Mouse (Mus musculus): ENCODE data around the gene Herc2.

Gene Herc2

DNA sequence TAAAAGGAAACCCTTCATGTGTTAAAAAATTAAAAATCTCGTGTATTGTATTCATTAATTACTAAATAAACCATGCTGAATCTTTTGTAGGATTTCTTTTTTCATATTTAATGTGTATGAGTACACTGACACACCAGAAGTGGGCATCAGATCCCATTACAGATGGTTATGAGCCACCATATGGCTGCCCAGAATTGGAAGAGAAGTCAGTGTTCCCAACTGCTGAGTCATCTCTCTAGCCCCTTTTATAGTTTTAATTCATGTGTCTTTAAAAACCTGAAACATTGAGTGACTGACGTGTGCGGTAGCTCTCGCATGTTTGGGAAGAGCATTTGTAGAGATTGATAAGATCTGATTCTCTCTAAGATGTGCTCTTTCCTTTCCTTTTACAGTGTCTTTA is 21.7 kb downstream of the Herc2 start:
- no peak for DNase-seq

DNA sequence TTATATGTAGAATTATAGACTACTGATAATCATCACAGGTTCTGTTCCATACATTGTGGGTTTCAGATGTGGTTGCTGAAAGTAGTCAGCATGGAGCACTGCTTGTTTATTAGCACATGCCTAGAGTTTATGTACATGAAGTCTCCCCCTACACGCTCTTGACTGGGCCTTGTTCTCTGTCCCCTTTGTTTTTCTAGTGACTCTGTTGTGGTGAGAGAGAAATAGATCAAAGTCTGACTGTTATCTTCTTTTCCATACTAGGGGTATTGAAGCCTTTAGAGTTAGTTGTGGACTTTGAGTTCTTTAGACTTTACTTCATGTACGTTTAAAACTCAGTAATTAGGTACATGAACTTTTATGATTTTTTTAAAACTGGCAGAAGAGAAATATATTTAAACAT is 33.0 kb downstream of the Herc2 start:
- DNase-seq: no peak

DNA sequence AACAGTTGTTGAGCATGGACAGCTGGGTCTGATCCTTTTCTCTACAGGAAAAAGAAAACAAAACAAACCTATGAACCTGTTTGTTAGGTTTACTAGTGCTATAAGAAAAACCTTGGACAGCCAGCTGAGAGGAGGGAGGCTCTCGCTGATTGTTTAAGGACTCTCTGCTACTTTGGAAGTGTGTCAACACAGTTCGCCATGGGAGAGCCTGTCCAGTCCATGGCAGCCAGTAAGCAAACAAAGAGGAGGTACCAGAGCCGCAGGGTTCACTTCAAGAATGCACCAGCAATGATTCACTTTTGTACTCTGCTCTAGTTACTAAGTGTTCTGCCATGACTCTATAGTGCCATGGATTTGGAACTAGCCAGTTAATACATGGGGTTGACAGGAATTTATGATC is 39.1 kb downstream of the Herc2 start:
- DNase-seq: no peak

DNA sequence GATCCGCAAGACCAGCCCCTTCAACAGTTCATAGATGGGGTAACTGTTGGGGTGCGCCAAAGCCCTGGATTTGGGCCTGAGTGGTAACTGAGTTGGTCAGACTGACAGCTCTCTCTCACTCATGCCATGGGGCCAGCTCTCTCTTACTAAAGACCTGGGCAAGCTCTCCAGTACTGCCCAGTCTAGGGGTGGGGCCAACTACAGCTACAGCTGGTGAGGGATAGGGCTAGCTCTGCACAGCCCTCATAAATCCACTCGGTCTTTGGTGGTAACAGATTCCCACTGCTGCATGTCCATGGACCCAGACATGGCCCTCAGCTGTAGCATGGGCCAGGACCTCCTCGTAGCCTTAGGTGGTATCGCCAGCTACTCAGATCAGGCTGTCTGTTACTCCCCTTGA is 41.4 kb downstream of the Herc2 start:
- DNase-seq: no peak

DNA sequence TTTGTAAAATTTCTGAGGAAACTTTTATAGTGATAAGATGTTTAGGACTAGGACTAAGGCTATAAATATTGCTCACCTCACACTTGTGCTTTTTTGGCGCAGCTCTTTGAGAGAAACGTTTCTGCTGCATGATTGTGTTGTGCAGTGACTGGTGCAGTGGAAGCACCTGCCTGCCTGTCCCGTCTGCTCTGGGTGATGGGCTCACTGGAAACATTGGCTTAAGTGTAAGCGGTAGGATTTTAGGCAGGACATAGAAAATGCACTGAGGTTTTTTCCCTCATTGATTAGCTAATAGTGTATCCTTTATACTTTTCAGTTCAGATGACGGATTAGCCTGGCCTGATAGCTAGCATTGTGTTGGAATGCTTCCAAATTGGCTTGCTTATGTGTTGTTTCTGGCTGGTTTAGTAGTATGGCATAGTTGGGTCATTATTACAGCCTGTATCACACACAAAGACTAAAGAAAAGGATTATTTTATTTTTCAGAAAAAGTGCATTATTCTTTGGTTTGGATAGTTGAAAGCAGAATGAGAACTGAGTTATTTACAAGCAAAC is 52.4 kb downstream of the Herc2 start:
- no peak for DNase-seq

DNA sequence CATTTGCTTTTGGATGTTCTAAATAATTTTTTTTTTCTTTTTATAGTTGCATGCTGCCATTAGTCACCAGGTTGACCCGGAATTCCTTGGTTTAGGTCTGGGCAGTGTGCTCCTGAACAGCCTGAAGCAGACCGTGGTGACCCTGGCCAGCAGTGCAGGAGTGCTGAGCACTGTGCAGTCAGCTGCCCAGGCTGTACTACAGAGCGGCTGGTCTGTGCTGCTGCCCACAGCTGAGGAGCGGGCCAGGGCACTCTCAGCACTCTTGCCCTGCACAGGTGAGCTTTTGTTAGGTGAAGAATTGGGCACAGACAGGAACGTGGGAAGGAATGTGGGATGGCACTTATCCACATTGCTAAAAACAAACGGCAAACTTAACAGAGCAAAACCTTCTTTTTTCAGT is 63.0 kb downstream of the Herc2 start:
- DNase-seq: no peak

DNA sequence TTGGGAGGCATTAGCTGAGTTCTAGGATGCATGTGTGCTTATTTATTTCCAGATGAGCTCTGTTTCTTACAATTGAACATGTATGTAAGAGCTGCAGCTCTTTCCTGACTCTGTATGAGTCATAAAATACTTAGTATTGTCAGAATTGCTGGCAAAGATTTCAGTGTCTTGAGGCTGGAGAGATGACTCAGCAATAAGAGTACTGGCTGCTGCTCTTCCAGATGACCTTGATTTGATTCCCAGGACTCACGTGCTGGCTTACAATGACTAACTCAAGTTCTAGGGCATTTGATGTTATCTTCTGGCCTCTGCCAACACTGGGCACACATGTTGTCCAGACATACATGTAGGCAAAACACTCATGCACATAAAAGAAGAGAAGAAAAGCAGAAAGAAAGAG is 64.2 kb downstream of the Herc2 start:
- no peak for DNase-seq

DNA sequence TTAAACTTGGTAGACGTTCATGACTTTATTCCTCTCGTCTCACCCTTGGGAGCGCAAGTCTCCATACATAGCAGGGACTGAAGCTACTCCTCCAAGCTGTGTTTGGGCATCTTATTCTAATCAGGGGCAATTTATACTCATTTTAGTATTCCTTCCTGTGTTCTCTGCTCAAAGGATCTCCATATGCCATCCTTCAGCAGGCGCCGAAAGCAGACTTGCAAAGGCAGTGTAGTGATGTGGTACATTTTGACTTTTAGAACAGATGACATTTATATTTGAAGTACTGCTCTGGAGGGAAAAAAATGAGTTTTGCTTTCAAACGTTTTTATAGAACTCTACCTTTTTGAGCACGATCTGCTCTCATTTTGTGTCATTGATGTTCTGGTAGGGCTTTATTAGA is 71.0 kb downstream of the Herc2 start:
- no peak for DNase-seq

DNA sequence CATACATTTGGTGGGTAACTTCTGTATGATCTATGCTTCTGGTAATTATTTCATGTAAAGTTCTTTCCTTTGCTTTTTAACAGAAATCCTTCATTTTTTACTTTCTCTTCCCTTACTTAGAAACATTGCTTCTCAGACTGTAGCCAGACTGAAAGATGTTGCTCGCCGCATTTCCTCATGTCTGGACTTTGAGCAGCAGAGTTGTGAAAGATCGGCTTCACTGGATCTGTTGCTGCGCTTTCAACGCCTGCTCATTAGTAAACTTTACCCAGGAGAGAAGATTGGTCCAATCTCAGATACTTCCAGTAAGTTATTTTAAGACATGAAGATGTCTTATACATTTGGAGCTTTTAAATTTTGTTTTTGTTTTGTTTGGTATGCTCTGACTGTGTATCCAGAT is 71.4 kb downstream of the Herc2 start:
- no peak for DNase-seq

DNA sequence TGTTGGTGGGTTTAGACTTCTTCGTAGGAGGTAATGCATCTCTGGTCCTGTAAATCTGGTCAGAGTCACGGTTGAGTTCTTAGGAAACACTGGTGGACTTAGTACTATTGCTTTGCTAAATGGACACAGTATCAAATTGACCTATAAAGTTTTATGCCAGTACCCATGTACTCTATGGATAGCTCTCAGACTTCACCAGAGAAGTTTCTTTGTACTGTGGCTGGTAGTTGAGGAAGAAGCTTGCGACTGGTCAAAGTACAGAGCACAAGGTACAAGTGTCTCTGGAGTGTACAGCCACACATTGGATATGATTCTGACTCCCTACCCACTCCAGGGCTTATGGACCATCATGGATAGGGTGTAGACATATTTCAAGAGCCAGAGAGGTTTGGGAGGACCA is 78.1 kb downstream of the Herc2 start:
- DNase-seq: no peak

DNA sequence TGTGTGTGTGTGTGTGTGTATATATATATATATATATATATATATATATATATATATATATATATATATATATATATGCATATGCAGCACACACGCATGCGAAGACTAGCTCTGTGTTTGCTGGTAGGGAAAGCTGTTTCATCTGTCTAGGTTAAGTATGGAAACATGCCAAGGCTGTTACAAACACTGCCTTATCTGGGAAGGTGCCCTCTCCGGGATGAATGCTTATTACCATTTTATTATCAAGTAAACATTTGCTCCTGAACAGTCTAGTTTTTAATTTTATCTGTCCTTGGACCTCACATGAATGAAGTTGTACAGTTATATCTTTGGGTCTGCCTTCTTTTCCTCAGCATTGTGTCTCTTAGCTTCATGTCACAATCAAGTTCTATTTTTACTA is 79.6 kb downstream of the Herc2 start:
- no peak for DNase-seq

DNA sequence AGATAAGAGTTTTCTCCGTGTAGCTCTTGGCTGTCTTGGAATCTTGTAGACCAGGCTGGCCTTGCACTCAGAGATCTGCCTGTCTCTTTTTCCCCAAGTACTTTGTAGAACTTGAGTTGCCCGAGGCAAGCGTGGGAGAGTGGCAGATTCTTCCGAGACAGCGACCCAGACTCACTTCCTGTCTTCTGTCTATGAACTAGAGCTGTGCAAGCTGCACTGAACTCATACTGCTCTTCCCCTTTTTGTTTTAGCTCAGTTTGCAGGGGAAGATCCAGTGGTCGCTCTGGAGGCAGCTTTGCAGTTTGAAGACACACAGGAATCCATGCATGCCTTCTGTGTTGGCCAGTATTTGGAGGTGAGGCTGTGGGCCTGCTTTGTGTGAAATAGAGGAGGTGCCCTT is 81.6 kb downstream of the Herc2 start:
- no peak for DNase-seq

DNA sequence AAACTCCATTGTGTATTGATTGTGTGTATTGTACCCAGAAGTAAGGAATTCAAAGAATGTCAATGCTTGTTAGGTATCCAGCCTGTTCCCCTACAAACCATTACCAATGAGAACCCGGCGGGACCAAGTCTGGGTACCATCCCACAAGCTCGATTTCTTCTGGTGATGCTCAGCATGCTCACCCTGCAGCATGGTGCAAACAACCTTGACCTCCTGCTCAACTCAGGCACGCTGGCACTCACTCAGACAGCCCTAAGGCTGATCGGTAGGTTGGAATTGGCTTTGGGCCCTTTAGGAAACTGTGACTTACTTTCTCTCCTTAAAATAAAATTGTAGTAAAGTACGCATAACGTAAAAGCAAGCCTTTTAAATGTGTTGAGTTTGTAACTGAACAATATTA is 88.7 kb downstream of the Herc2 start:
- DNase-seq: no peak

DNA sequence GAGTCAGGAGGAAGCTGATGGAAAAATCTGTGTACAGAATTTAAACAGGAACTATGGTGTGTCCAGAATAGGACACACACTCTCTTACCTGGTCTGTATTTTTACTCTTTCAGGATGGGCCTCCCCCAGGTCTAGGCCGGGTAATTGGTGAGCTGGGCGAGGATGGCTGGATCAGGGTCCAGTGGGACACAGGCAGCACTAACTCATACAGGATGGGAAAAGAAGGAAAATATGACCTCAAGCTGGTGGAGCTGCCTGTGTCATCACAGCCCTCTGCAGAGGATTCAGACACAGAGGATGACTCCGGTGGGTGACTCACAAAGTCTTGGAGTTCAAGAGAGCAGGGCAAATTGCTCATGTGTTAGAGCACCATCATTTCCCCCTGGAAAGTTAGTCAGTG is 96.4 kb downstream of the Herc2 start:
- no peak for DNase-seq

DNA sequence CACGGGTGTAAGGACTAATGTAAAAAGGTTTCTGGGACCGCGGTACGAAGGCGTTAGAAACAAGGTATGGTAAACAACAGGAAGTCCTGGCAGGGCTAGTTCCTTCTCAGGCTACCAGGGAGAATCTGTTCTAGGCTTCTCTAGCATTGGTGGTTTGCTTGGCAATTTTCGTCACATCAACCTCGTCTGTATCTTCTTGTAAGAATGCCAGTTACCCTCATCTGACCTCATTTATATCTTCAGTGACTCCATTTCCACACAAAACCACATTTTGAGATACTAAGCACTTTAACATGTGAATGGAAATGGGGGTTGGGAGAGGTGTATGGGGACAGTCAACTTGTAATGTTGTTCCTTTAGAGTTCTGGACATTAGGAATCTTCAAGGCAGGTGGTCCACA is 98.9 kb downstream of the Herc2 start:
- no peak for DNase-seq

DNA sequence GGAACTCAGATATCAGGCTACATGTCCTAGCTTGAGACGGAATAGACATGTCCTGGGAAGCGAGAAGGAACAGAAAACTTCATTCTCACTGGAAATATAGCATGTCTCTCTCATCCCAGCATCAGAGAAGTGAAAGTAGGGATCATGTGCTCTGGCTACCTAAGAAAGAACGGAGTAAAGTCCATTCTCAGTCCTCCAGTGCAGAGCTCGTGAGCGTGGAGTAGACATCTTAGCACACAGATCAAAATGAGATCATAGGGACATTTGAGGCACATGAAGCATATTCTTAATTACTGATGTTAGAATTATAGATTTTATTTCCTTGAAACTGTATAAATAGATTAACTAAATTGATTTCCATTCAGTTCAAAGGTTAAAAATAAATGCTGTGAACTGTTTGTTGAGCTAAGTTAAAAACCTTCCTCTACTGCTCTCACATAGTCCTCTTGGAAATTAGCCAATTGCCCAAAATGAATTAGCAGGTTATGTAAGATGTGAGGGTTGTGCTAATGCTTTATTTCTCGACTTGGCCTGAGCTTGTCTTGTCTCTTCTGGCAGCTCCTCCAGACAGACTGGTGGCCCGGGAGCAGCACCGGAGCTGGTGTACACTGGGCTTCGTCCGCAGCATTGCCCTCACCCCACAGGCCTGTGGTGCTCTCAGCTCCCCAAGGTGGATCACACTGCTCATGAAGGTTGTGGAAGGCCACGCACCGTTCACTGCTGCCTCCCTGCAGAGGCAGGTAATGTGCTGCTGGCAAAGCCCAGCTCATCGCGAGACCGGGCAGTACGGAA is 102.1 kb downstream of the Herc2 start:
- peak; percentile 34 for DNase-seq

DNA sequence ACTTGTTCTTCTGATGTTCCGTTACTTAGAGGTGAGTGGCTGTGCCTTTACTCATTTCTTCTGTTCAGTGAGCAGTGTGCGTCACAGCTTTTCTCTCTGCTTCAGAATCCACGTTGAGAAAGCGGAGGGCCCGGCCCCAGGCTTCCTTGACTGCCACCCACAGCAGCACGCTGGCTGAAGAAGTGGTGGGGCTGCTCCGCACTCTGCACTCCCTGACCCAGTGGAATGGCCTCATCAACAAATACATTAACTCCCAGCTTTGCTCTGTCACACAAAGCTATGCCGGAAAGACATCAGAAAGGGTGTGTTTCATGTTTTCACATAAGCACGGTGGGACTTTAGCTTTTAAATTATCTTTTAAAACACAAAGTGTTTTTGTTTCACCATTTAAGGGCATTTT is 103.2 kb downstream of the Herc2 start:
- no peak for DNase-seq

DNA sequence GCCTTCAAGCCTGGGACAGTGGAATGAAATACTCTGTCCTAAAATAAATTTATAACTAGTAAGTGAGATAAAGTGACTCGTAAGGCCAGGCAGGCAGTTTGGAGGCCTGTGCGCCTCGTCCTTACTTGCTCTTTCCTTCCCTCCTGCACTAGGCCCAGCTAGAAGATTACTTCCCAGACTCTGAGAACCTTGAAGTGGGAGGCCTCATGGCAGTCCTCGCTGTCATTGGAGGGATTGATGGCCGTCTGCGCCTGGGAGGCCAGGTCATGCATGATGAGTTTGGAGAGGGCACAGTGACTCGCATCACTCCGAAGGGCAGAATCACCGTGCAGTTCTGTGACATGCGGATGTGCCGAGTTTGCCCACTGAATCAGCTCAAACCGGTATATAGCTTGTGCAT is 103.6 kb downstream of the Herc2 start:
- DNase-seq: no peak

DNA sequence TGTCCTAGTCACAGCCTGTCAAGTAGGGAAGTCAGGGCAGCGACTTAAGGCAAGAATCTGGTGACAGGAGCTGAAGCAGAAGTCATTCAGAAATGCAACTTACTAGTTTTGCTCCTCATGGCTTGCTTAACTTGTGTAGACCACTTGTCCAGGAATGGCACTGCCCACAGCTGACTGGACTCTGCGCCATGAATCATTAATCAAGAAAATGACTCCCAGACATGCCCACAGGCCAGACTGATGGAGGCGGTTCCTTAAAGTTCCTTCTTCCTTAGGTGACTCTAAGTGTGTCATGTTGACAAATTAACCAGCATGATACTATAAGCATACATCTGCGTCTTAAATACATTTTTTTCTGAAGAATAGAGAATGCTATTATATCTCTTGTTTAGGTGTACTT is 113.3 kb downstream of the Herc2 start:
- no peak for DNase-seq

DNA sequence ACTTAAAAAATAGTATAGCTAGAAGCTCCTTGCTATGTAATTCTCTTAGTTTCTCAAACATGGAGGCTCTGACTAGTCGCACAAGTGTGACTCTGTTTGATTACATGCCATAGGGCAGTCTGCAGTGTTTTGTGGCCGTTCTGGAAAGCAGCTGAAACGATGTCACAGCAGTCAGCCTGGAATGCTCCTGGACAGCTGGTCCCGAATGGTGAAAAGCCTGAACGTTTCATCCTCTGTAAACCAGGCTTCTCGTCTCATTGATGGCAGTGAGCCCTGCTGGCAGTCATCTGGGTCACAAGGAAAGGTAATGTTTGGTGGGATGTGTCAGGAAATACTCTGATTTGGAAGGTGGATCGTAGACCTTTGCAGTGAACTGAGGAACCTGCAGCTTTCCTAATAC is 118.7 kb downstream of the Herc2 start:
- DNase-seq: peak; percentile 63

DNA sequence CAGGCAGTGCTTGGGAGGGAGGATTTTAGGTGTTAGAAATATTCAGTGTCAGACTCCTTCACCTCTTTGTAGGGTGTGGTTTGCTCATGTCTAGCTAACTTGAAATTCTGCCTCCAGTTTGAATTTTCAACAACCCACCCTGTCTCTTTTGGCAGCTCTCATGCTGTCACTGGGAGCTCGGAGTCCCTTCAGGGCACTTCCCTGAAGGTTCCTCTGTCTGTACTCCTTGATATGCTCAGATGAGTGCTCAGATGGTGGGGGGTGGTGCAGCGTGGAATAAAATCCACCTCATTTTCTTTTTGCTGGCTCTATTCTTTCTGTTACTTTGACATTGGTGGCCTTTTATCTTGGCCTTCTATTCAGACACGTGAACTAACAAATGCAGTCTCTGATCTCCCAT is 127.4 kb downstream of the Herc2 start:
- no peak for DNase-seq

DNA sequence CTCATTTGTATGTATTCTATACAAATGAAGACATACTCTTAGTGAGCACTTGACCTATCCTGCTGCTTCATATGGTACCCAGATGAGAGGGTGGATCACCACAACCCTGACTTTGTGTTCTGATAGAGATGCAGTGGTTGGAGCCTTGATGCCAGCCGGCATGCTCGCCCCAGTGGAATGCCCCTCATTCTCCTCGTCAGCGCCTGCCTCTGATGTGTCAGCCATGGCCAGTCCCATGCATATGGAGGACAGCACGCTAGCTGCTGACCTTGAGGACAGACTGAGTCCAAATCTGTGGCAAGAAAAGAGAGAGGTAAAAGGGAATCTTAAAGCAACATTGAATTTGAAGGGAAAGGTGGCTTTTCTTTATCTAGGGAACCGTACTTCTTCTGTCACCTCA is 141.0 kb downstream of the Herc2 start:
- DNase-seq: no peak

DNA sequence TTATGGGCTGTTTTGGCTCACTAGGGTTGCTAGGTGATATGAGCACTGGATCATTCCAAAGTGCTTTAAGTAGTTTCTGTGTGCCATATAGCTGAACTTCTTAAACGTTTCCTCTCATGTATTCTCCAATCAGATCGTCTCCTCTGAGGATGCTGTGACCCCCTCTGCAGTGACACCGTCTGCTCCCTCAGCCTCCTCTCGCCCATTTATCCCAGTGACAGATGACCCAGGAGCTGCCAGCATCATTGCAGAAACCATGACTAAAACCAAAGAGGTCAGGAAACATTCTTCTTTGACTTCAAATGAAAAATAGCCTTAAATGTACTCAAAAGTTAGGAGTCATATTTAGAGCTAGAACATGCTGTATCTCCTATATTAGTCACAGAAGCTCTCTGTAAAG is 141.7 kb downstream of the Herc2 start:
- no peak for DNase-seq

DNA sequence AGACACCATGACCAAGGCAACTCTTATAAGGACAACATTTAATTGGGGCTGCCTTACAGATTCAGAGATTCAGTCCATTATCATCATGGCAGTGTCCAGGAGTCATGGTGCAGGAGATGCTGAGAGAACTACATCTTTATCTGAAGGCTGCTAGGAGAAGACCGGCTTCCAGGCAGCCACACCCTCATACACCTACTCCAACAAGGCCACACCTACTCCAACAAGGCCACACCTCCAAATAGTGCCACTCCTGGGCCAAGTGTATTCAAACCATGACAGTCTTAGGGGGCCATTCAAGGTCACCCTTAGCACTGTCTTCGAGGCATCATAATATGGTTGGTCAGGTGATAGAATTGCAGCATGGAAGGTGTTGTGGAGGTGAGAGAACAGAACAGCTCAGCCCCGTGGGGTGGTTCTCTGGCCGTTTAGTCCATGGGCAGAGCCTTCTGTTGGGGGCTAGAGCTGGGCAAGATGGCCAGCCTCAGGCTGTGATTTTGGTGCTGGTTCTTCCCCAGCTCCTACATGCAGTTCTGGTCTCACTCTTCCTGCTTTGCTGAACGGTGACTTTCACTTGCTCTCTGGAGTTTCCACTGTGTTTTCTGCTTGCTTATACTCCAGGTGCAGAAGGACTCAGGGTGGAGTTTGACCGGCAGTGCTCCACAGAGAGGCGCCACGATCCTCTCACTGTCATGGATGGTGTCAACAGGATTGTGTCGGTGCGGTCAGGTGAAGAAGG is 151.7 kb downstream of the Herc2 start:
- DNase-seq: no peak

DNA sequence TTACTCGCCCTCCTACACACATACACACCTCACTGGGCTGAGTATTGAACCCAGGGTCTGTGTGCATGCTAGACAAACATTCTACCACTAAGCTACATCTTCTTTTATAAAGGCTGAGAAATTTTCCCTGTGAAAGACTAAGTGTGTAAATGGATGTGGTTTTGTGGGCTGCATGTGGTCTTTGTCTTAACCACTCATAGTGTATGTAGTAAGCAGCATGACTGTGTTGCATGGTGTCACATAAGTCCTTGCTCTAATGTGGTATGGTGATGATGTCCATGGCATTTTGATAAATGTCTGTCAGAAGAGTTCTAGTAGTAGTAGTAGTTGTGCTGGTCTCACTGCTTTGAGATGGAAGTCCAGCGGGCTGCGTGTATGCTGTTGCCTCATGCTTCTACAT is 152.8 kb downstream of the Herc2 start:
- DNase-seq: no peak
